Mouse (Mus musculus): ENCODE data around the gene Mdm2.

- TF ChIP-seq GATA1 (IDR thresholded peaks at IDR 0.05; ENCODE audit: borderline replicate concordance, low read length) (no peak), FLI1 (IDR thresholded peaks at IDR 0.05; ENCODE audit: low read length) (no peak)
Observed at GRCm38 (mm10) chr10:117755086-117755798, 44.7 kb upstream of the Mdm2 start.
